Comparison of ENCODE assay signal across 20 mouse cellular contexts in the genomic region with DNA sequence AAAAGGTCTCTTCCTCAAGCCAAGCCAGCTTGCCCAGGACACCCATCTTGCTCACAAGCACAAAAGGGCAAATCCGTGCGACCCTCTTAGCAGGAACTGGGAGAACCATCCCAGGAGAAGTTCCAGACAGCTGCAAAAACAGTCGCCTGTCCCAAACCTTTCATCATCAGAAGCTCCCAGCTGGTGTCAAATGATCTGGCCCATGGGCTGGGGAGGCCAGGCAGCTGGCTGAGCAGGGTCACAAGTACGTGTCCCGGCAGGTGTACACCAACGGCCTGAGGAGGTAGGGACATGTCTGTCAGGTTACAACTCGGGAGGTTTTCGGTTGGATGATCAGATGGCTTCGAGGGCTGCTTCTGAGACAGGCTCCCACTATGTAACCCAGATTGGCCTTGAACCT. TPM values are rescaled to one million over a fixed set of nuclear protein-coding genes. Genes with fewer than 3 reads are reported as not detected.
DNase-seq lines count a peak whose midpoint lies in the region; TF ChIP-seq lines count a peak whose summit lies in the region.
"Had no signal": no experiment of that assay in that cellular context is flagged by ENCODE, and none has a peak within 500 bp of the region (broad histone marks: within the 10 kb centered on the region; RNA-seq: fewer than 3 reads in every experiment).

No protein-coding gene starts in this region.

- H3K79me3 ChIP-seq in C2C12 (ENCODE audit: low read depth), result no peaks in the 10 kb centered on the region

- TF ChIP-seq EP300 in heart, adult 2 months (IDR thresholded peaks at IDR 0.05; ENCODE audit: insufficient read depth, low read depth, low read length), result no peak

- no peaks in the 10 kb centered on the region for H3K27me3 ChIP-seq in heart, adult 2 months (ENCODE audit: control insufficient read depth, insufficient read depth, low read length)
- no peaks in the 10 kb centered on the region for H3K27me3 ChIP-seq in C2C12 (ENCODE audit: control insufficient read depth, insufficient read depth, insufficient read length)
- H3K27me3 ChIP-seq: embryonic facial prominence, embryonic 12.5 days; forebrain, embryonic 13.5 days; forebrain, embryonic 15.5 days had no signal

- TF ChIP-seq POLR2A in heart, adult 2 months (IDR thresholded peaks at IDR 0.05; ENCODE audit: insufficient read depth, low read depth, low read length), result no peak

- H3K4me1 ChIP-seq in heart, adult 2 months (ENCODE audit: control insufficient read depth, insufficient read depth, low read length), result no peaks in the 10 kb centered on the region
- H3K4me1 ChIP-seq: embryonic facial prominence, embryonic 12.5 days; forebrain, embryonic 13.5 days; forebrain, embryonic 15.5 days had no signal

- no peak overlapping the region for H3K27ac ChIP-seq in heart, adult 2 months
- H3K27ac ChIP-seq: embryonic facial prominence, embryonic 10.5 days; embryonic facial prominence, embryonic 12.5 days; forebrain, embryonic 13.5 days; forebrain, embryonic 15.5 days had no signal

- no peak overlapping the region for H3K4me3 ChIP-seq in heart, adult 2 months
- no peak overlapping the region for H3K4me3 ChIP-seq in C2C12 (ENCODE audit: insufficient read depth, poor library complexity, severe bottlenecking)
- H3K4me3 ChIP-seq: embryonic facial prominence, embryonic 10.5 days; embryonic facial prominence, embryonic 12.5 days; forebrain, embryonic 13.5 days; forebrain, embryonic 15.5 days had no signal

- TF ChIP-seq CTCF in heart, adult 2 months (IDR thresholded peaks at IDR 0.05), result no peak
- no peak for TF ChIP-seq CTCF in C2C12 (IDR thresholded peaks at IDR 0.05; ENCODE audit: control insufficient read depth, insufficient read depth, insufficient read length)

- intact Hi-C loops in heart, adult 2 months (cut with DNase I), result no loop called here

- H3K79me2 ChIP-seq in heart, adult 2 months (replicated peaks; ENCODE audit: control insufficient read depth, insufficient read depth, low read length), result no peaks in the 10 kb centered on the region
- H3K79me2 ChIP-seq in C2C12 (ENCODE audit: control insufficient read depth, insufficient read depth), result no peaks in the 10 kb centered on the region

- WGBS in heart, adult 2 months, result 54% methylated on average over 9 of the region's 9 CpGs

- H3K36me3 ChIP-seq in heart, adult 2 months (ENCODE audit: control insufficient read depth, insufficient read depth, low read length), result no peaks in the 10 kb centered on the region
- peaks cover 15% of the 10 kb centered on the region for H3K36me3 ChIP-seq in C2C12 (ENCODE audit: control insufficient read depth, insufficient read depth)
- H3K36me3 ChIP-seq: embryonic facial prominence, embryonic 12.5 days; forebrain, embryonic 15.5 days had no signal

- peak; percentile 17 for DNase-seq in embryo, embryonic 10 days (ENCODE audit: low spot score)
- no peak for DNase-seq in embryo, embryonic 11 days
- DNase-seq in heart, adult 11 months, result peak; percentile 86
- DNase-seq in heart, adult 2 months, result no peak
- no peak for DNase-seq in adrenal gland, postnatal 14 days
- DNase-seq: adrenal gland, adult 2 months; adrenal gland, postnatal 10 days; adrenal gland, postnatal 36 days; B cell, adult 2 months; cerebellum, adult 11-12 months; cerebellum, adult 2 months; cerebellum, adult 9-10 months; cerebellum, postnatal 10 days; cerebellum, postnatal 25 days; forebrain, postnatal 0 days had no signal

- no peak overlapping the region for H3ac ChIP-seq in C2C12 (ENCODE audit: control insufficient read depth, insufficient read length, low read depth)

- H3K9ac ChIP-seq in heart, adult 2 months (ENCODE audit: low read depth, low read length), result no peak overlapping the region
- H3K9ac ChIP-seq: embryonic facial prominence, embryonic 12.5 days; forebrain, embryonic 13.5 days; forebrain, embryonic 15.5 days; forebrain, postnatal 0 days had no signal

TF ChIP-seq in C2C12, 6 proteins besides CTCF, POLR2A, EP300 and RAD21:
- TF ChIP-seq MYOD1 (IDR thresholded peaks at IDR 0.05; ENCODE audit: control insufficient read depth, insufficient read length, low read depth) (peak; percentile 49), FOSL1 (IDR thresholded peaks at IDR 0.05; ENCODE audit: insufficient read depth, low read length, poor library complexity, severe bottlenecking) (no peak)

RNA-seq across cellular contexts. Expression of a gene that starts 25.4 kb away (rescaled TPM):
- total RNA-seq in heart, adult 2 months (2021), result 10 to 100 TPM; 38.8 to 39.6 TPM
- 34.3 and 39.7 TPM in 2 replicates for polyA plus RNA-seq in heart, adult 2 months (2012; rRNA removed)
- polyA plus RNA-seq in C2C12 (2012; fragmentation: generic; extraction: Trizol), result 26.1 TPM
- 25.2 and 25.8 TPM in 2 replicates for total RNA-seq in adrenal gland, postnatal 14 days (2021)

RNA-seq across cellular contexts. Expression of a gene that starts 59.1 kb away (rescaled TPM):
- total RNA-seq in heart, adult 2 months (2021), result 1 to 10 TPM; 3.3 to 5.3 TPM
- 7.2 and 15.3 TPM in 2 replicates for polyA plus RNA-seq in heart, adult 2 months (2012; rRNA removed)
- 8.6 TPM for polyA plus RNA-seq in C2C12 (2012; fragmentation: generic; extraction: Trizol)
- total RNA-seq in adrenal gland, postnatal 14 days (2021), result 7.5 and 9.5 TPM in 2 replicates

Comparison
In these comparisons a context has a peak if more than half of its experiments do, and no peak if none do; other contexts are left out.
1. DNase-seq: peak in embryo, embryonic 10 days (single experiment) and heart, adult 11 months (single experiment); none in embryo, embryonic 11 days (single experiment), heart, adult 2 months (0 of 2) and adrenal gland, postnatal 14 days (single experiment).